In genomic region chr17:31915756-31916460, GRCm38 (mm10) we compare ENCODE assay signal across 13 mouse cellular contexts.
DNase-seq lines count a peak whose midpoint lies in the region; ATAC-seq lines count a peak whose summit lies in the region.
"Had no signal": no experiment of that assay in that cellular context is flagged by ENCODE, and none has a peak within 500 bp of the region (broad histone marks: within the 10 kb centered on the region; RNA-seq: fewer than 3 reads in every experiment).

No protein-coding gene starts in this region.

- 51% methylated on average over 18 of the region's 18 CpGs for WGBS in heart, embryonic 15.5 days
- WGBS in embryonic facial prominence, embryonic 14.5 days: 50% methylated on average over 18 of the region's 18 CpGs

- no peak overlapping the region for H3K9ac ChIP-seq in heart, embryonic 15.5 days
- H3K9ac ChIP-seq in embryonic facial prominence, embryonic 14.5 days (ENCODE audit: low read depth, low read length): no peak overlapping the region
- H3K9ac ChIP-seq: forebrain, embryonic 12.5 days; liver, embryonic 15.5 days; neural tube, embryonic 15.5 days had no signal

- no peaks in the 10 kb centered on the region for H3K9me3 ChIP-seq in heart, embryonic 15.5 days (replicated peaks)
- H3K9me3 ChIP-seq in embryonic facial prominence, embryonic 14.5 days (ENCODE audit: control insufficient read depth, low read length): no peaks in the 10 kb centered on the region
- H3K9me3 ChIP-seq: forebrain, embryonic 12.5 days; liver, embryonic 15.5 days had no signal

- peaks cover 38% of the 10 kb centered on the region for H3K4me1 ChIP-seq in heart, embryonic 15.5 days (replicated peaks)
- H3K4me1 ChIP-seq in embryonic facial prominence, embryonic 14.5 days (ENCODE audit: control insufficient read depth, insufficient read depth, low read length): peaks cover 28% of the 10 kb centered on the region
- H3K4me1 ChIP-seq: liver, embryonic 15.5 days had no signal

- H3K27ac ChIP-seq in heart, embryonic 15.5 days: no peak overlapping the region
- H3K27ac ChIP-seq in embryonic facial prominence, embryonic 14.5 days (replicated peaks; ENCODE audit: low read depth, low read length): no peak overlapping the region
- H3K27ac ChIP-seq: forebrain, embryonic 12.5 days; hindbrain, postnatal 0 days; liver, embryonic 15.5 days; neural tube, embryonic 15.5 days had no signal

- H3K27me3 ChIP-seq in heart, embryonic 15.5 days: no peaks in the 10 kb centered on the region
- H3K27me3 ChIP-seq in embryonic facial prominence, embryonic 14.5 days (replicated peaks; ENCODE audit: control insufficient read depth, insufficient read depth, low read length): no peaks in the 10 kb centered on the region
- H3K27me3 ChIP-seq: forebrain, embryonic 12.5 days; liver, embryonic 15.5 days; neural tube, embryonic 15.5 days had no signal

- H3K4me3 ChIP-seq in heart, embryonic 15.5 days: no peak overlapping the region
- H3K4me3 ChIP-seq in embryonic facial prominence, embryonic 14.5 days (ENCODE audit: low read depth, low read length): no peak overlapping the region
- H3K4me3 ChIP-seq: forebrain, embryonic 12.5 days; liver, embryonic 15.5 days; neural tube, embryonic 15.5 days had no signal

- DNase-seq in heart, adult 18-20 months: no peak
- peak; percentile 47 for DNase-seq in embryonic facial prominence, embryonic 14.5 days (ENCODE audit: low spot score)
- peak; percentile 59 to 82 for DNase-seq in kidney, postnatal 25 days
- peak; percentile 94 for DNase-seq in lung, postnatal 36 days
- no peak for DNase-seq in cerebellum, postnatal 14 days
- DNase-seq: cerebellum, adult 9-10 months had no signal

- H3K4me2 ChIP-seq in heart, embryonic 15.5 days: no peak overlapping the region
- H3K4me2 ChIP-seq in embryonic facial prominence, embryonic 14.5 days (ENCODE audit: low read depth, low read length): no peak overlapping the region
- H3K4me2 ChIP-seq: forebrain, embryonic 12.5 days; liver, embryonic 15.5 days; neural tube, embryonic 15.5 days had no signal

- H3K36me3 ChIP-seq in heart, embryonic 15.5 days: no peaks in the 10 kb centered on the region
- no peaks in the 10 kb centered on the region for H3K36me3 ChIP-seq in embryonic facial prominence, embryonic 14.5 days (ENCODE audit: control insufficient read depth, insufficient read depth, low read length)
- H3K36me3 ChIP-seq: forebrain, embryonic 12.5 days; liver, embryonic 15.5 days; neural tube, embryonic 15.5 days had no signal

- ATAC-seq in heart, embryonic 15.5 days (replicated peaks; ENCODE audit: insufficient number of reproducible peaks, insufficient read depth, low FRiP score, low read depth): peak; percentile 20; the same call in 1 of the 2 replicates
- peak; percentile 45 for ATAC-seq in embryonic facial prominence, embryonic 14.5 days (ENCODE audit: low read depth)
- ATAC-seq in CD4-positive, CD25-positive, alpha-beta regulatory T cell, adult 4 months: no peak
- no peak for ATAC-seq in erythroid progenitor cell, adult 5-6 weeks (replicated peaks; ENCODE audit: low FRiP score, poor library complexity, severe bottlenecking)
- ATAC-seq: hindbrain, postnatal 0 days had no signal

Comparison
In these comparisons a context has a peak if more than half of its experiments do, and no peak if none do; other contexts are left out.
1. ATAC-seq: peak in heart, embryonic 15.5 days (single experiment) and embryonic facial prominence, embryonic 14.5 days (single experiment); none in CD4-positive, CD25-positive, alpha-beta regulatory T cell, adult 4 months (single experiment) and erythroid progenitor cell, adult 5-6 weeks (single experiment).
2. DNase-seq: peak in embryonic facial prominence, embryonic 14.5 days (single experiment), kidney, postnatal 25 days (2 of 2) and lung, postnatal 36 days (single experiment); none in heart, adult 18-20 months (0 of 2) and cerebellum, postnatal 14 days (0 of 2).